Mouse (Mus musculus) ES-Bruce4 (cell line): Measurements from ENCODE around the gene Adamts4. TPM values are rescaled to one million over a fixed set of nuclear protein-coding genes. Genes with fewer than 3 reads are reported as not detected.

Experiments
- H3K27ac ChIP-seq: 2 replicates; pipeline ENCODE4 v1.5.1; 2012; ENCODE audit warnings: low read length, inconsistent platforms; ENCODE audit not compliant: insufficient read depth
- H3K27me3 ChIP-seq: 2 replicates; pipeline ENCODE4 v1.6.1; 2012; ENCODE audit warnings: mild to moderate bottlenecking, low read length, inconsistent platforms; ENCODE audit not compliant: control insufficient read depth, poor library complexity, insufficient read depth, severe bottlenecking
- H3K36me3 ChIP-seq: 2 replicates; pipeline ENCODE4 v1.6.1; 2012; ENCODE audit warnings: inconsistent platforms, mild to moderate bottlenecking, low read length, moderate library complexity; ENCODE audit not compliant: control insufficient read depth, poor library complexity, insufficient read depth, severe bottlenecking
- H3K4me1 ChIP-seq: one replicate; pipeline ENCODE4 v1.8.1; 2011; ENCODE audit warnings: low read length; ENCODE audit not compliant: control insufficient read depth, insufficient read depth
- H3K4me3 ChIP-seq: 2 replicates; pipeline ENCODE4 v1.5.1; 2011; ENCODE audit warnings: low read depth, mild to moderate bottlenecking, low read length
- H3K9ac ChIP-seq: 2 replicates; pipeline ENCODE4 v1.6.1; 2012; ENCODE audit warnings: low read depth, mild to moderate bottlenecking, inconsistent platforms; ENCODE audit not compliant: poor library complexity, severe bottlenecking
- H3K9me3 ChIP-seq: replicated peaks from 2 replicates; pipeline ENCODE4 v1.6.1; 2012; ENCODE audit warnings: mild to moderate bottlenecking, low read length, inconsistent platforms; ENCODE audit not compliant: control insufficient read depth, poor library complexity, insufficient read depth, severe bottlenecking
- CTCF ChIP-seq: IDR thresholded peaks from one replicate; pipeline ENCODE4 v1.8.1; 2011; ENCODE audit warnings: low read depth, low read length
- EP300 ChIP-seq: IDR thresholded peaks from 2 replicates; pipeline ENCODE4 v1.6.1; 2011; ENCODE audit warnings: low read depth, low read length; ENCODE audit not compliant: insufficient read depth
- POLR2A ChIP-seq: IDR thresholded peaks from one replicate; pipeline ENCODE4 v1.8.1; 2011; ENCODE audit warnings: low read length; ENCODE audit not compliant: insufficient read depth
- polyA plus RNA-seq: library from polyadenylated mRNA; stranded (reverse); fragments of >200 nt; gene quantifications from 2 replicates; pipeline ENCODE4 v1.2.4, GENCODE M21; 2011; ENCODE audit warnings: low read depth; ENCODE audit not compliant: missing spikeins, insufficient read depth, insufficient read length

The Adamts4 gene
- polyA plus RNA-seq, 1 experiment, result 3.5 TPM

- Histone ChIP-seq H3K4me3 (no peak overlapping the region), H3K27me3 (no peaks in the 10 kb centered on the region), H3K4me1 (no peaks in the 10 kb centered on the region), H3K9ac (peak overlapping the region; percentile 59; the same call in 1 of the 2 replicates), H3K27ac (no peak overlapping the region), H3K9me3 (no peaks in the 10 kb centered on the region), H3K36me3 (peaks cover 6% of the 10 kb centered on the region; the same call in 1 of the 2 replicates)
- TF ChIP-seq POLR2A, result no peak
- TF ChIP-seq EP300, result no peak
- TF ChIP-seq CTCF, result no peak
These were observed 32.0 kb downstream of the Adamts4 start for GRCm38 (mm10) chr1:171282086-171282805.

- TF ChIP-seq EP300 (no peak), POLR2A (no peak), CTCF (no peak)
- Histone ChIP-seq H3K4me1 (no peaks in the 10 kb centered on the region), H3K4me3 (no peak overlapping the region), H3K27ac (no peak overlapping the region), H3K36me3 (0 out of 2 replicates have a peak, but pooled peaks cover 6% of the 10 kb centered on the region), H3K9me3 (no peaks in the 10 kb centered on the region), H3K9ac (no peak overlapping the region), H3K27me3 (no peaks in the 10 kb centered on the region)
These were observed 33.3 kb downstream of the Adamts4 start for GRCm38 (mm10) chr1:171283188-171284160.

DNA sequence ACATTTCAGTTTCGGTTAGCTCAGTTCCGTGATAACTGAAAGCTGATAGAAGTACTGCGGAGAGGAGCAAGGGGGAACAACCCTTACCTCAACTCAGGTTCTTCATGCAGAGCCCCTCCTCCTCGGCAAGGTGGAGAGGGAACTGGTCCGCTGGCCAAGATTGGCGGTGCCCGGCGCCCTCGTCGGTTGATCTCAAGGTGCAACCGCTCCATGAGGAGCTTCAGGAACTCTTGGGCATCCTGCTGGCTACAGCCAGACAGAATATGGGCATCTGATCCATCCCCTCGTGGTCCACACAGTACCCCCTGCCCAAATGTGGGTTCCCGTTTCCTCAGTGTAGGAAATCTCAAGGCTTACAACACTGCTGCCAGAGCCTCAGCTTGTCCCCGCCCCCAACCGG, 34.3 kb downstream of the Adamts4 start:
- H3K4me1 ChIP-seq, result peaks cover 2% of the 10 kb centered on the region
- H3K36me3 ChIP-seq, result peaks cover 6% of the 10 kb centered on the region; the same call in 1 of the 2 replicates
- TF ChIP-seq EP300, result no peak
- no peak for TF ChIP-seq POLR2A
- no peak for TF ChIP-seq CTCF
- no peaks in the 10 kb centered on the region for H3K9me3 ChIP-seq
- no peak overlapping the region for H3K27ac ChIP-seq
- no peak overlapping the region for H3K9ac ChIP-seq
- H3K27me3 ChIP-seq, result no peaks in the 10 kb centered on the region
- no peak overlapping the region for H3K4me3 ChIP-seq

- TF ChIP-seq POLR2A (no peak), EP300 (no peak), CTCF (no peak)
- H3K27ac ChIP-seq, result no peak overlapping the region
- no peak overlapping the region for H3K4me3 ChIP-seq
- no peaks in the 10 kb centered on the region for H3K9me3 ChIP-seq
- H3K4me1 ChIP-seq, result peaks cover 2% of the 10 kb centered on the region
- H3K9ac ChIP-seq, result no peak overlapping the region
- H3K36me3 ChIP-seq, result peaks cover 6% of the 10 kb centered on the region; the same call in 1 of the 2 replicates
- no peaks in the 10 kb centered on the region for H3K27me3 ChIP-seq
These were observed 35.1 kb downstream of the Adamts4 start for GRCm38 (mm10) chr1:171285096-171285892.

- Histone ChIP-seq H3K9ac (peak overlapping the region; percentile 28; the same call in 1 of the 2 replicates), H3K27ac (no peak overlapping the region), H3K4me3 (no peak overlapping the region; the same call in 1 of the 2 replicates), H3K36me3 (peaks cover 6% of the 10 kb centered on the region; the same call in 1 of the 2 replicates), H3K4me1 (peaks cover 2% of the 10 kb centered on the region), H3K9me3 (no peaks in the 10 kb centered on the region), H3K27me3 (no peaks in the 10 kb centered on the region)
- TF ChIP-seq EP300 (no peak), POLR2A (no peak), CTCF (no peak)
These were observed 36.3 kb downstream of the Adamts4 start for GRCm38 (mm10) chr1:171286517-171286916.
